Mouse (Mus musculus) adrenal gland, postnatal 25 days (tissue): Measurements from ENCODE around the gene Zfp462. TPM values are rescaled to one million over a fixed set of nuclear protein-coding genes. Genes with fewer than 3 reads are reported as not detected.

ENCODE experiments used
- DNase-seq: peaks from one replicate; pipeline ENCODE4 v3.0.0; 2021; ENCODE audit warnings: mixed read lengths
- total RNA-seq: library from RNA; stranded (reverse); gene quantifications from 2 replicates; pipeline ENCODE4 v1.2.3, GENCODE M21; 2021

The Zfp462 gene
- total RNA-seq, 1 experiment from 2014 or later, result 51.6 TPM

DNA sequence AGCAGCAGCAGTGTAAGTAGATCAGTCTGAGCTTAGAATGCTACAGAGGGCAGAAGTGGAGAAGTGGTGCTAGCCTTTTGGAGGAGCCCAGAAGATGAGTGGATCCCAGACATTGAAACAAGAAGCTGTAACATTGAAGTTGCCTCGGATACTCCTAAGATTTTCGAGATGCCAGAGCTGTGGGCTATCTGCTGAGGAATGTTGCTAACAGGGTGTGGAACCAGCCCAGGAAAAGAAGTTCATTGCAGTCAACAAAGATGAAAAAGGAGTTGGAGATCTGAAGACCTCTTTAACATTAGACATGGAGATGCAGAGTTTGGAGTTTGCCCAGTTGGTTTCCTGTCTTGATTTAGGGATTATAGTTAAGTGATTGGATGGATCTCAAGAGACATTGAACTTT, 51.2 kb downstream of the Zfp462 start:
- no peak for DNase-seq

DNA sequence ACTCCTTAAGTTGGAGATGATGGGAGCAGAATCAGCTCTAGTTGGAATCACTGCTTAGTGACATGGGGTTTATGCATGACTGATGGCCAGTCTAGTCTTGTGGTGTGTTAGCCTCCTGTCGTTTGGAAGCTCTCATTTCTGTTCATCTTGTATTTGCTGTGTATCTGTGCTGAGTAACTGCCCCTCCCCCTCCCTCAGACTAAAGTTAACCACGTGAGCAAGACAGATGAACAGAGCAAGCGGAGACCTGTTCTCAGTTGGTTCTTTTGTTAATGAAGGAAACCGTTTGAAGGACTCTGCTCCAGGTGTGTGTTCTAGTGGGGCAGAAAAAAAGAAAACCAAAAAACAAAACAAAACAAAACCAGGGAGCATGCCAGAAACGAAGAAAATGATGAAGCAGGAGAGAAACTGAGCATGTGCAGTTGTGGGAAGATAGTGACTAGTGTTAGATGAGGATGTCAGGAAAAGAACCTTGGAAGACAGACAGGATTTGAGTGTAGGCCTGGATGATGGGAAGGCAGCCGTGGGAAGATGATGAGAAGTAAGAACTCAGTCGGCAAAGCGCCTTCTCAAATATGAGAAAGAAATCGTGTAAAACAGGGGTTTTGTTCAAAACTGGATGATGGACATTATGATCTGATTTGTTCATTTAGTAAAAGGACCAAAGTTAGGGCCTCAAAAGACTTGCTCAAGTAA, 53.4 kb downstream of the Zfp462 start:
- no peak for DNase-seq

DNA sequence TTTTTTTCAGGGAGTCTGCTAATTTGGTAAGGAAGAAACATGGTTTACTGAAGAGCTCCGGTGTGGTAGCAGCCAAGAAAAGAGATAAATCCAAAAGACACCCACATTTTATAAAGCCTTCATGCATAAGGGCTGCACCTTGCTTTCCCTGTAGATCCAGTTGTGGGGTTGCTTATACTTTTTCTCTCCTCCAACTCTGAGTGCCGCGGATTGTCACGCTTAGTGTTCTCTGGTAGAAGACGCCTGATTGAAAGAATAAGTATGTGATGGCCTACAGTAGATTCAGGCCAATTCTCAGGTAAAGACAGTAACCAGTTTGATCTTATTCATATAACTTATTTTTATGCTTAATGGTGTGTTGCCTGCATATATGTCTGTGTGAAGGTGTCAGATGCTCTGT, 54.7 kb downstream of the Zfp462 start:
- no peak for DNase-seq

DNA sequence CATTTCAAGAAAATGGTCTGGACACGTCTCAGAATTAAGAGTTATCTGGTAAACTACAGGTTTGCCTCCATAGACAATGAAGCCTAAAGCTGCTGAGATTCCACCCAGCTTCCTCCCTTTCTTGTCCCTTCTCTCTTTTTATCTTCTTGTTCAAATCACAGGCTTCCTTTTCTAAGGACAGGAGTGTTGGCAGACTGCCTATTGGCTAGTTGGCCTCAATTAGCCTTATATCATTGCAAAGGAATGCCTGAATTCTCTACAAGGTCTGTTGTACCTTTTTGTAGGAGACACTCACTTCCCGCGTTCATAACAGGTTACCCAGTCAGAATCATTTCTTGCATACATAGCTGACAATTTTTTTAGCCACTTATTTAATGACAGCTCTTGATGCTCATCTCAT, 56.5 kb downstream of the Zfp462 start:
- DNase-seq, result peak; percentile 30

DNA sequence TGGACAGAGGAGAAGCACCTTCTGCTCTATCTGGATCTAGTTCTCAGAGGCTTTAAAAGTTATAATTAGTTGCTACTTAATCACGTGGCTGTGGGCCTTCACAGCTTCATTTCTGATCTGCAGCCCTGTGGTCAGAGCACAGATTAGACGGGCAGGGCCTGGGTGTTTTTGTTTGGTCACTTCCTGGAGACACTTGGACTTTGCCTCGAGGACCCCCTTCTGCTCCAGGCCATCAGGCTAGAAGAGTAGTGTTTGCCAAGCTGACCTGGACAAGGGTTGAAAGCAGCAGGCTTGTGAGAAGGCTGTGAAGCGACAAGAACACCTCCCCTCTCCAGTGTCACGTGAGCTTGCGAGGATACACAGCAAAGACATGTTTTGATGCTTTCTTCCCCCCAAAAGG, 58.3 kb downstream of the Zfp462 start:
- DNase-seq, result no peak

DNA sequence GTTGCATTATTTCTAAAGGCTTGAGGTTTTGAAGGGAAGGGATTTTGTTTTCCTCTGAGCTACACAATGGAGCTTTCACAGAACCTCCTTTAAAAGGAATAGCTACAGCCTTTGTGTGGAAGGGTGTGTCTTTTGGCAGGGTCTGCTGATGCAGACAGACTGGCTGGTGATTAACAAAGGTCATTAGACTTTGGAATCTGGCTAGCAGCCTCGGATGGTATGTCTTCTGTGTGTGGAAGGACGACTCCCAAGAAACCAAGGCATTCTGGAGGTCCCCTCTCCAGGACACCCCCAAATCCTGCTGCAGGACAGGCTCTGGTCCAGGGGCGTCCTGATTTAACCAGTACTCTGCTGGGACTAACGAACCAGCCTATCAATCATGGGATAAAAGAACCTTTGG, 60.2 kb downstream of the Zfp462 start:
- no peak for DNase-seq

DNA sequence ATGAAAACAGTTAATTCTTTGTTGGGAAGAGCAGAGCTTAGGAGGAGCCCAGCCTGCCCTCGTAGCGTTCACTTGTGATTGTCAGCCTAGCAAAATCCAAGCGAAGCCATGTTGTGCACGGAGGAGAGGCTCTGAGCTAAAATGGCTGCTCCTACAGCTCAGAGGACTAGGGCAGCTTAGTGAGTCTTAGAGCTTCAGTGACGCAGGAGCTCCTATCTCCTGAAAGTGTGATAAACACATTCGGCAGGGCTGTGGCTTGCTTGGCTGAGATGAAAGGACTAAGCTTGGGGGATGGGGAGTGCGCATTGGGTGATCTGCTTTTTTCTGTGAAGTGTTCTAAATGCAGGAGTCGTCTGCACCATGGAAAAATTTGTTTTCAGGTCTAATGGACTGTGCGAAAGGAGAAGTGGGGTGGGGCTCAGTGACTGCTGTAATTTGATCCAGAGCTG, 60.7 kb downstream of the Zfp462 start:
- no peak for DNase-seq

DNA sequence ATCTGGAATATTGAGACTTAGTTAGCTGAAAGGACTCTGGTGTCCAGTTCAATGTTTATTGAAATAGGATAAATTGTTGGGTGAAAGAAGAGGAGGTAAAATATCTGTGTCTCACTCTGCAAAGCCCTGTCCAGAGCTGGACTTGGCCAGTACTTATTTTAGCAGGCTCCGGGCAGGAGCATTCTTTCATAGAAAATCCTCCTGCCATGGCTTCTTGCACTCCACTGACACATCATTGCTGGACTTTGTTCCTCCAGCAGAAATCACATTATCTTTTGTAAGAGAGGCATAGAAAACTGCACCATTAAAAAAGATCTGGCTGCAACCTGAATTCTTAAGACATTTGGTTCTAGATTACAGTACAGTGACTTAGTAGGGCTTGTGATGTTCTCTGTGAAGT, 61.2 kb downstream of the Zfp462 start:
- DNase-seq, result no peak

DNA sequence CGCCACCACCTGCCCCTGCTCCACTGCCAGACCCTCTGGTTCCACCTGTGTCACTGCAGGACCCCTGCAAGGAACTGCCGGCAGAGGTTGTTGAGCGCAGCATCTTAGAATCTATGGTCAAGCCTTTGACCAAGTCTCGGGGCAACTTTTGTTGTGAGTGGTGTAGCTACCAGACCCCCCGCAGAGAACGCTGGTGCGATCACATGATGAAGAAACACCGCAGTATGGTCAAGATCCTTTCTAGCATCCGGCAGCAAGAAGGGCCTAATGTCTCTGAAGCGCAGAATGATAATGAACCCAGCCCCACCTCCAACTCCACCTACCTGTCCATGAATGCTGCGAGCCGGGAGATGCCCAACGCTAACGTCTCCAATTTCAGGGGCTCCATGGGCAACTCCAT, 63.8 kb downstream of the Zfp462 start:
- no peak for DNase-seq

DNA sequence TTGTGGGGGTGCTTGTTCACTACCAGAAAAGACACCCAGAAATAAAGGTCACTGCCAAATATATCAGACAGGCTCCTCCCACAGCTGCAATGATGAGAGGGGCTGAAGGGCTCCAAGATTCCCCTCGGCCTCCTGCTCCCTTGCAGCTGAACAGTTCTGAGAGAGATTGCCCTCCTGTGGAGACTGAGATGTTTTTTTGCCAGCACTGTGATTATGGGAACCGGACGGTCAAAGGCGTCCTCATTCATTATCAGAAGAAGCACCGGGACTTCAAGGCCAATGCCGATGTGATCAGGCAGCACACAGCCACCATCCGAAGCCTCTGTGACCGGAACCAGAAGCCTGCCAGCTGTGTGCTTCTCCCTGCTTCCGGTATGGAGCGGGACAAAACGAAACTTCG, 66.5 kb downstream of the Zfp462 start:
- no peak for DNase-seq

DNA sequence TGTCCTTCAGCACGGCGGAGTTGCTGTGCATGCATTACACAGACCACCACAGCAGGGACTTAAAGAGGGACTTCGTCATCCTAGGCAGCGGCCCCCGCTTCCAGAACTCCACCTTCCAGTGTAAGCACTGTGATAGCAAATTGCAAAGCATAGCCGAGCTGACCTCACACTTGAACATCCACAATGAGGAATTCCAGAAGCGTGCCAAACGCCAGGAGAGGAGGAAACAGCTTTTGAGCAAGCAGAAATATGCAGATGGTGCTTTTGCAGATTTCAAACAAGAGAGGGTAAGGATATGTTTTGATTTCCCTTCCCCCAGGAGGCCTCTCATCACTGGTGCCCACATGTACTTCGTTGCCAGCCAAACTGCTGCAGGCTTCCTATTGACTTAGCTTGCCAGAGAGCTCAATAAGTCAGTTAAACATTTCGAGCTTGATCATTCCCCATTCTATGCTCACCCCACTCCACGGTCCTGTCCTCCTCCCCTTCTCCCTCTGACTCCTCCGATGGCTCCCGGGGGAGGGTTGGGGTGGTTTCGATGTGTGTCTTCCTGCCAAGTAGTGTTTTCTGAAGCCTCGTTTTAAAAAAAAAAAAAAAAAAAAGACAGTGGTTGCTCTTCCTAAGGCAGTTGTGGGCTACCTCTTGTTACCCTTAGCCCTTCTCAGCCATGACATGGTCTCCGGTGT, 68.9 kb downstream of the Zfp462 start:
- no peak for DNase-seq

DNA sequence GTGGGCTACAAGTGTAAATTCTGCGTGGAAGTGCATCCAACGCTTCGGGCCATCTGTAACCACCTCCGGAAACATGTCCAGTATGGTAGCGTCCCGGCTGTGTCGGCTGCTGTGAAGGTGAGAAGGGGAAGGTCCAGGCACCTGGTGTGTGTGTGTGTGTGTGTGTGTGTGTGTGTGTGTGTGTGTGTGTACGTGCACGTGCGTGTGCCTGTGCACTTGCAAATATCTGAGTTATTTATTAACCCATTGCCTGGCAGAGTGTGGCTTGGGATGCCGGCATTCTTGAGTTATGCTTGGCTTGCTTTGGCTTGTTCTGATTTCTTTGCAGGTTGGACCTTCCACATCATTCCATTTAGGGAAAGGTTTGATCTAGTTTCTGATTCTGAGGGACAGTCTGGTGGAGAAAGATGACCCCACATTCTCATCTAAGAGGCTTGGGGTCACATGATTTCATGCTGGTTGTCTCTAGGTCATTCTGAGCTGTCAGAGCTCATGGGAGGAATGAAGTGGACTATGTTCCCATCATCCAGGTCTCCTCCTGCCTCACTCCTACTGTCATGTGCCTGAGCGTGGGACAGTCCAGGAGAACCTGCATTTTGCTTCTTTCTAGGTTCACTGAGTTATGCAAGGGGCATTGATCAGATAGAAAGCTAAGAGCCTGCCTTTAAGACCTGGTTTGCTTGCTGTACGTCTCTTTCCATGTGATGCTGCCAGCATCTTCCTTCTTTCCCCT, 70.0 kb downstream of the Zfp462 start:
- no peak for DNase-seq

DNA sequence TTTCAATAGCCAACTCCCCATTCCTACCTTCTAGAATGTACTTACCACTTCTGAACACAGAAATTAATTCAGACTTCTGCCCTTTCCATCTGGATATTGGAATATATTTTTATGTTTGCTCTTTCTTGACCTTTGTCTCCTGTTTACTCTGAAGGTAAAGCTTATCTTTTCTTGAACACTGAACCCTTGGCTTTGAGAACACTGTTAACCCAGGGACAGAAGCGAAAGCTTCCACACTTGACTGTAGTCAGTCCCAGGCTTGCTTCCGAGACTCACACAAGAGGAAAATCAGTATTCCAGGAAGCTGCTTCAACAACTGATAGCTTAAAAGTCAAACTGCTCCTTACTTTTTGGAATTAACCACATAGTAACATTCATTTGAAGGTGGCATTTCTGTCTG, 70.7 kb downstream of the Zfp462 start:
- DNase-seq, result no peak

DNA sequence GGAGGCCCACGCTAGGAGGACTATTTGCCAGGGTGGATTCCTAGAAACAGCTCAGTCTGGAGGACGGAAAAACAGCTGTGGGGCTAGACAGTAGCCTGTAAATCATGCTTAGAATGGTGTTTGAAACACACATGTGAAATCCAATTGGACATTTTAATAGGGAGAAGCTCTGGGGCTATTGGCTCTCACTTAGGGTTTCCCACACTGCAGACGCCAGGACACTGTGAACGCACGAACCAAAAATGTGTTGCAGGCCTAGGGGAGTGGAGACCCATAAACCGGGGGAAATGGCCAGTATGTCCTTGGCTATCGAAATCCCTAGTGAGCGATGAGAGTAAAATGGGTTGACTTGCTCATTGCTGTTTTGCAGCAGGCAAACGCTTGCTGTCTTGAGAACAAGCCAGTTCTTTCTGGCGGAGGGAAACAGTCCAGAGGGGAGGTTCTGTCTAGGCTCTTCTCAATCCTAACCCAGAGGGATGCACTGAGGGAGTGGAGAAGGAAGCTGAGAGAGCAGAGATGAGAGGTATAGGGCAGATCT, 81.3 kb downstream of the Zfp462 start:
- no peak for DNase-seq

DNA sequence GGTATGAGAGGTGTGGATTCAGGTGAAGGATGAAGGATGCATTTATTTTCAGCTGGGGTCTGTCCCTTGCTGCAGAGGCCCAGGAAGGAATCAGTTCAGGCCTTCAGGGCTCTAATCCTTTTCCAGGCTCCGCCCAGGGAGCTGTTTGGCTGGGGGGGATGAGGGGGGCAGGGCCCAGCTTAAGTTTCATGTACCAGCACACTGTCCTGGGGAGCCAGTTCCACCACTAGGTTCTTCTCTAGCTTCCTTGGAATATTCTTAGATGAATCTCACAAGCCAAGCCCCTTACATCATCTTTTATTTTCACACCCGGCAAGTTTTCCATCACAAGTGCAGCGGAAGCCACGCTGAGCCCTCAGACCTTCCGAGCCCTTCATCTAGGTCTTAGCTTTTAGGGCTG, 85.6 kb downstream of the Zfp462 start:
- DNase-seq, result no peak

DNA sequence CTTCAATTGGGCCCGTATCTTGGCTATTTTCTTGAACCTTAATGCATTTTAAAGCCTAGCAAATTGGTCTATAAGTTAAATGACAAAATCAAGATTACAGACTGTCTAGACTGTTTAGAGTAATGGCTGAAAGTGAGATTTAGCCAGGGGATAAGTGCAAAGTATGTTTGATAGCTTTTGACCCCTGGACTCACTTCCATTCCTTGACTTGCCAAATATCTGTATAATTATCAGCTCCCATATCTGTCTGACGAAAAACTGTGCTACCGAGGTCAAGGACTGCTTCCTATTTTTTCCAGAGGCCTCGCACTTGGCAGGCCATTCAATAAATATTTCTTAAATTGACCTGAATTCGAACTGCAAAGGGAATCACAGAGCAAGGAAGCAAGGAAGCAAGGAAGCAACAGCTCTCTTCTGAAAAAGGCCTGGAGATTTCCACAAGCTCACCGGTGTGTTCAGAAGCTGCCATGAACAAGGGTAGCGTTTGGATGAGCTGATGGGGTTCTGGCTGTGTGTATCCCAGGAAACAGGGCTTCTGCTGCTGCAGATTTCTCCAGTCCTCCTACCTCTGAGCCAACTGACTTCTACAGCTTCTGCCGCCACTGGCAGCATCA, 87.6 kb downstream of the Zfp462 start:
- no peak for DNase-seq

DNA sequence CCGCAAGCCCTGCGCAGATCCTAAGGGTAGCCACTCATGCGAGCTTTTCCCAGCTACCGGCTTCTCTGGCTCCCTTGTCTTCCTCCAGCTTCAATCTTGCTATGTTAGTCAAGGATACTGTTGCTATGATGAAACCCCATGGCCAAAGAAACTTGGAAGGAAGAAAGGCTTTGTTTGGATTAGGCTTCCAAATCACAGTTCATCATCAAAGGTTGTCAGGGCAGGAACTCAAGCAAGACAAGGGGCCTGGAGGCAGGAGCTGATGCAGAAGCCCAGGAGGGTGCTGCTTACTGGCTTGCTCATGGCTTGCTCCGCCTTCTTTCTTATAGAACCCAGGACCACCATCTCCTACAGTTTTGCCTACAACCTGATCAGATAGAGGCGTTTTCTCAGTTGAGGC, 88.6 kb downstream of the Zfp462 start:
- no peak for DNase-seq

DNA sequence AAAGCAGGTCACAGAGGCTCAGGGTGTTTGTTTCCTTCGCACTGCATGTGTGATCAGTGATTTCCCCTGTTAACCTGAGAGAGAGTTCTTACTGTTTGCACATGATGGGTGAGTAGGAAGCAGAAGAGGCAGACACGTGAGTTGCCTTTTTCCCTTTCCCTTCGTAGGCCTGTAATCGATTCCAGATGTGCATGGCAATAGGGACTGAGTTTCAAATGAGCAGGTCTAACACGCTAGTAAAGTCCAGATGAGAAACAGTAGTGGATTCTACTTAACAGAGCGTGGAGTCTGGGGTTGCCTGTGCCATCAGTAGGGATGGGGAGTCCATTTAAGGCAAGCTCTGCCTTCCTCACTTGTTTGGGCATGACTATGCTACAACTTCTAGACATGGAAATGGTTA, 93.3 kb downstream of the Zfp462 start:
- no peak for DNase-seq

DNA sequence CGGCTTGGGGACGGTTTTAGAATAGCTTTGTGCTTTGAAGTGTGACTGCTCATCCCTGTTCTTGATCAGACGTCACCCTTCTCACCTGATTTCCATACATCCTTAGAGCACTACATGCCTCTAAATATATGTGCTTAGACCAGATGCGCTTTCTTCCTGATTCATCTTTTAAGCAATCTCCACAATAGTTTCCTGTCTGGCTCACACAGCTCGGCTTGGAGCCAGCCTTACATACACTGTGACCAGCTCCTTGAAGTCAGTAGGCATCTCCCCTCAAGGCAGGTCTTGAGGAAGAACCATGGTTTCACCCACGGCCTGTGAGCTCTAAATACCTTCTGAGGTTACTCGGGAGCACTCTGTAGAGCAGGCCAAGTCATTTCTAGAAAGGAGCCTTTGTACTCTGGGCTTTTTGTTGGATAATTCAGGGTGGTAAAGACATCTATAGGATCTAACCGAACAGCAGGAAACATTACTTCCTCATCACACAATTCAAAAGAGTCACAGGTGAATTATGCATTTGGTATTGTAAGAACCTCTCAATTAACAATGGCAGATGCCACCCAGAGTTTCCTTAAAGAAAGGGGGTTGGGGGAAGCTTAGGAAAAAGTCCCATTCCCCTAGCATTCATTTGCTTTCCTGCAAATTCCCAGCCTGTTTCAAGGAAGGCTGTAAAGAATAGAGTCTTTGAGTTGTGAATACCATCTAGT, 95.6 kb downstream of the Zfp462 start:
- no peak for DNase-seq

DNA sequence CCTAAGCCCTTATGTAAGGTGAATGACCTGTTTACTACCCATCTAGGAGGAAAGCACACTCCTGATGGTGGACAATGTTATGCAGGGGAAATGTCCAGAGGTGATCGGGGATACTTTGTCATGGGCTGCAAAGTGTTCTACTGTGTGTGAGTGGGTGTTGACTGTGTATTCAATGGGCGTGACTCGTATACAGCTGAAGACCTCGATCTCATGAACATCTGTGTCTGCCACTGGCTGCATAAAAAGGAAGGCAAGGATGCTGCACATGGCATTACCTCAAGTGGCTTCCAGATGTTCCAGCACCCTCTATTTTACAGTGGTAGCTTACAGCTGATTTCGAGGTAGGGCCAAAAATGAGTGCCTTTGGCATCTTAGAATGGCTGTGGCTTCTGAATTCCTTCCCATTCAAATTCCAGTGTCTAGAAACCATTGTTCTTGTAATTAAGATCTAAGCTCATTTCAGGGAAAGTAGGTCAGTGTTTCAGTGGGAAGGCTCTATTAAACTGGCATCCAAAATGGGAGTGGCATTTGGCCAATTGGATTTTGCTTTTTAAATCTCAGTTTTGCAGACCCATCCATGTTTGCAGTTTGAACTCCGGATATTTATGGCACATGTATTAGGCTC, 96.4 kb downstream of the Zfp462 start:
- DNase-seq, result no peak

DNA sequence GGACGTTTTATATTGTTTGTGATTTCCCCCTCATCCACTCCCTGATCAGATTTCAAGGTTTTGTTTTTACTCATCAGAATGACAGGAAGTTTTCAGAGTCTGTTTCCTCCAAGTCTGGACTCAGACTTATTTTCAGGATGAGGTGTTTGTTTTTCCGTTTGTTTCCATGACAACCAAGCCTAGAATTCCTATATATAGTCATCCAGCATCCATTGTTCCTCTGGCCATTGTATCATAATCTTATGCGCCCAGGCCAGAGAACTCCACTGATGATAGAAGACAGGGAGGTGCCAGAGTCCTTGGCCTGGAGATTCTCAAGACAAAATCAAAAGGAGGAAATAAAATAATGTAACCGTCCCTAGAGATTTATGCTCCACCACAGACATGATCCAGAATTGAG, 97.7 kb downstream of the Zfp462 start:
- no peak for DNase-seq

DNA sequence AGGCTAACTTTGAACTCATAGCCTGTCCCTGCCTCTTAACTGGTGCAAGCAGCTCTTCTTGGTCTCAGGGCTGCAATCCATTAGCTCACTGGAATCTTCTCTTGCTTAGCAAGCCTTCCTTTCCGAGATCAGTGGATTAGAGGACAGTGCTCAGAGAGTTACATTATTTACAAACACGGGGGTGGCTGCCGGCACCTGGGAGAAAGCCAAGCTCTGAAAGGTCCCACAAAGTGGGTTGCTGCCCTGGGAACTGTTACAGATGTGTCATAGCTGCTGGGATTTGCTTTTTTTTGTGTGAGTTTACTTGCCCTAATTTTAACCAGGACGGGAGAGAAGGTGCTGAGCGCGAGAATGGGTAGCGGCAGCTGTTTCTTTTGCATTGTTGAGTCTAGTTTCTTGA, 102.4 kb downstream of the Zfp462 start:
- DNase-seq, result no peak
